Mouse (Mus musculus): ENCODE measurements around the gene Fancc. TPM values are rescaled to one million over a fixed set of nuclear protein-coding genes. Genes with fewer than 3 reads are reported as not detected.
A peak's percentile ranks its signal among the peaks of the same experiment; 100 is the strongest.

Gene Fancc
- polyA plus RNA-seq, 1 experiment from 2014 or later, result 17.1 TPM

DNA sequence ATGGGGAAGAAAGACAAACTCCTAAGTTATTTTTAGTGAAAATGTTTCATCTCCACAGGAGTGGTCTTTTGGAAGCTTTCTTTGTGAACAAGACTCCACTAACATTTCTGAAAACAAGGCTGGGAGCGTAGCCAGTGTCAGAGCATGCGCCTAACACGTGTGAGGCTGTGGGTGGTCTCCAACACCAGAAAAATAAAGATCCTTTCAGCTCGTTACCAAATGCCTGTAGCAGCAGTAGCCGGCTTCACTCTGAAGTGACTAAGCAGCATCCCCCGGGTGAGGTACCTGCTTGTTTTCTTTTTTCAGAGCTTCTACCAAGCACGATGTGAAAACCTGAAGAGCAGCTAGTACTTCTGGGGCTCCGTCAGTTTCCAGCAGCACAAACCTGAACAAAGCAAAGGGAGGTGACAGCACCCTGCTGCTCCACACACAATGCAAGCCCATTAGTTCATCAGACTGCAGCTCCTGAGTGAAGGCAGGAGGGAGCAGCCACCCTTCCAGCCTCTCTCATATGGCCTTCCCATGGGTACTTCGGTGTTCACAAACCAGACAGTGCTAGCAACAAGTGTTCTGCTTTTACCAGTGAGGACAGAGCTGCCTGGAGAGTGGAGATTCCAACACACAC lies 166.7 kb downstream of the Fancc start:
- H3K4me2 ChIP-seq (ENCODE audit: low read depth, low read length), result no peak overlapping the region
- no peaks in the 10 kb centered on the region for H3K9me3 ChIP-seq (ENCODE audit: control insufficient read depth, low read length)
- 32% methylated on average over 9 of the region's 9 CpGs for WGBS
- DNase-seq (ENCODE audit: low spot score), result peak; percentile 81
- H3K27me3 ChIP-seq (replicated peaks; ENCODE audit: control insufficient read depth, insufficient read depth, low read length), result no peaks in the 10 kb centered on the region
- no peak overlapping the region for H3K9ac ChIP-seq (ENCODE audit: low read depth, low read length)
- no peaks in the 10 kb centered on the region for H3K36me3 ChIP-seq (ENCODE audit: control insufficient read depth, insufficient read depth, low read length)
- ATAC-seq (ENCODE audit: low read depth), result peak; percentile 49; the same call in 1 of the 2 replicates
- no peak overlapping the region for H3K4me3 ChIP-seq (ENCODE audit: low read depth, low read length)
- peaks cover 14% of the 10 kb centered on the region; the same call in 1 of the 2 replicates for H3K4me1 ChIP-seq (ENCODE audit: control insufficient read depth, insufficient read depth, low read length)
- H3K27ac ChIP-seq (replicated peaks; ENCODE audit: low read depth, low read length), result peak overlapping the region; percentile 61

DNA sequence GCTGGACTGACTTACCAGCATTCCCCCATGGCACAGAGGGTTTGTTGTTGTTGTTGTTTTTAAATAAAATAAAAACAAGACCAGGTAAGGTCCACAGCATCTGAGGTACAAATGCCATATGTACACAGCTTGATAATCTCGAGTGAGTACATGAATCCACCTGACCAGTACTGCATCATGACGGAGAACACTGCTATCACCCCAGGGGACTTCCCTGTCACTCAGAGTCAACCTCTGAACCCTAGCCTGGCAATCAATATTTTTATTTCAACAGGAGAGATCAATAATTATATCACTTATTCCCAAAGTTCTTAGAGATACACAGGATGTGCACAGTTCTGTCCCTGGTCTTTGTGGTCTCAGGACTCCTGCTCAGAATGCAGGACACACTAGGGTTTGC lies 171.1 kb downstream of the Fancc start:
- Histone ChIP-seq H3K9me3 (ENCODE audit: control insufficient read depth, low read length) (no peaks in the 10 kb centered on the region), H3K9ac (ENCODE audit: low read depth, low read length) (no peak overlapping the region), H3K27ac (replicated peaks; ENCODE audit: low read depth, low read length) (no peak overlapping the region), H3K36me3 (ENCODE audit: control insufficient read depth, insufficient read depth, low read length) (no peaks in the 10 kb centered on the region), H3K27me3 (replicated peaks; ENCODE audit: control insufficient read depth, insufficient read depth, low read length) (no peaks in the 10 kb centered on the region), H3K4me1 (ENCODE audit: control insufficient read depth, insufficient read depth, low read length) (peaks cover 36% of the 10 kb centered on the region), H3K4me2 (ENCODE audit: low read depth, low read length) (no peak overlapping the region), H3K4me3 (ENCODE audit: low read depth, low read length) (no peak overlapping the region)
- 72% methylated on average over 2 of the region's 2 CpGs for WGBS
- DNase-seq (ENCODE audit: low spot score), result no peak
- ATAC-seq (ENCODE audit: low read depth), result no peak

DNA sequence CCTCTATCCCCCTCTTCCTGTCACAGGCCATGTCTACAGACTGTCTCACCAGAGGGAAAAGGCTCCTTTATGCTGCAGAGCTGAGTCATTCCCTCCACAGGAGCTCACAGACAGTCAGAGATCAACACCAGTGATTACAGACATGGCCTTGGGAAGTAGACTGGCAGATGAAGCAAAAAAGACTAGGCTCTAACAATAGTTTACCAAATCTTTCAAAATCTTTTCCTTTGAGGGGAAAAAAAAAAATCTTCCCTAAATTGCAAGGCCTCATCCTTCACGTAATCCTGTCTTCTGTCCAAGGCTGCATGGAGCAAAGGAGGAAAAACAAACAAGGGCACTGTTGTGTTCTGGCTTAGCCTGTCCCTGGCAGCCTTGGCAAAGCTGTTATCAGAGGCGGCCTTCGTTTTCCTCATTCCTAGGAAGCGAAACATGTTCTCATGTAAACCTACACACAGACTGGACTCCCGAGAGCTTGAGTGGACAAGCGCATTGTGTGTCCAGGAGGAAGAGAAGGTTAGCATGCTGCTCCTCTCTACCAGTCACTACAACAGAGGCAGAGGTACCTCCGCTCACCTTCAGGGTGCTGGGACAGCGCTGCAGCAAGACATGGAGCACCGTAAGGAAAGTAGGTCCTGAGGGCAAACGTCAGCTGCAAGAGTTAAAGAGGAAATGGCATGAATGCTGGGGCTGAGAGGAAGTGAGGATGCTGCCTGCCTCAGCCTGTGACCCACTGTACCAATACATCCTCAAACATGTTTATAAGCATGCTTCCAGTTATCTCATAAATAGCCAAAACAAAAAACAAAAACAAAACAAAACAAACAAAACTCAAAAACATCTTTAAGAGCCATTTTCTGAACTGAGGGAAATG lies 171.9 kb downstream of the Fancc start:
- Histone ChIP-seq H3K9me3 (ENCODE audit: control insufficient read depth, low read length) (no peaks in the 10 kb centered on the region), H3K27me3 (replicated peaks; ENCODE audit: control insufficient read depth, insufficient read depth, low read length) (no peaks in the 10 kb centered on the region), H3K4me2 (ENCODE audit: low read depth, low read length) (no peak overlapping the region), H3K9ac (ENCODE audit: low read depth, low read length) (no peak overlapping the region), H3K4me3 (ENCODE audit: low read depth, low read length) (no peak overlapping the region), H3K27ac (replicated peaks; ENCODE audit: low read depth, low read length) (peak overlapping the region; percentile 67), H3K4me1 (ENCODE audit: control insufficient read depth, insufficient read depth, low read length) (peaks cover 30% of the 10 kb centered on the region), H3K36me3 (ENCODE audit: control insufficient read depth, insufficient read depth, low read length) (no peaks in the 10 kb centered on the region)
- 51% methylated on average over 10 of the region's 10 CpGs for WGBS
- ATAC-seq (ENCODE audit: low read depth) (no peak), DNase-seq (ENCODE audit: low spot score) (no peak)

GRCm38 (mm10) chr13:63324311-63324710 lies 172.8 kb downstream of the Fancc start:
- no peak overlapping the region for H3K9ac ChIP-seq (ENCODE audit: low read depth, low read length)
- H3K4me3 ChIP-seq (ENCODE audit: low read depth, low read length), result no peak overlapping the region
- WGBS, result 27% methylated on average over 3 of the region's 3 CpGs
- ATAC-seq (ENCODE audit: low read depth) (no peak), DNase-seq (ENCODE audit: low spot score) (no peak)
- peak overlapping the region; percentile 67 for H3K27ac ChIP-seq (replicated peaks; ENCODE audit: low read depth, low read length)
- H3K4me1 ChIP-seq (ENCODE audit: control insufficient read depth, insufficient read depth, low read length), result peaks cover 25% of the 10 kb centered on the region
- no peaks in the 10 kb centered on the region for H3K9me3 ChIP-seq (ENCODE audit: control insufficient read depth, low read length)
- H3K4me2 ChIP-seq (ENCODE audit: low read depth, low read length), result no peak overlapping the region
- H3K36me3 ChIP-seq (ENCODE audit: control insufficient read depth, insufficient read depth, low read length), result no peaks in the 10 kb centered on the region
- H3K27me3 ChIP-seq (replicated peaks; ENCODE audit: control insufficient read depth, insufficient read depth, low read length), result no peaks in the 10 kb centered on the region

DNA sequence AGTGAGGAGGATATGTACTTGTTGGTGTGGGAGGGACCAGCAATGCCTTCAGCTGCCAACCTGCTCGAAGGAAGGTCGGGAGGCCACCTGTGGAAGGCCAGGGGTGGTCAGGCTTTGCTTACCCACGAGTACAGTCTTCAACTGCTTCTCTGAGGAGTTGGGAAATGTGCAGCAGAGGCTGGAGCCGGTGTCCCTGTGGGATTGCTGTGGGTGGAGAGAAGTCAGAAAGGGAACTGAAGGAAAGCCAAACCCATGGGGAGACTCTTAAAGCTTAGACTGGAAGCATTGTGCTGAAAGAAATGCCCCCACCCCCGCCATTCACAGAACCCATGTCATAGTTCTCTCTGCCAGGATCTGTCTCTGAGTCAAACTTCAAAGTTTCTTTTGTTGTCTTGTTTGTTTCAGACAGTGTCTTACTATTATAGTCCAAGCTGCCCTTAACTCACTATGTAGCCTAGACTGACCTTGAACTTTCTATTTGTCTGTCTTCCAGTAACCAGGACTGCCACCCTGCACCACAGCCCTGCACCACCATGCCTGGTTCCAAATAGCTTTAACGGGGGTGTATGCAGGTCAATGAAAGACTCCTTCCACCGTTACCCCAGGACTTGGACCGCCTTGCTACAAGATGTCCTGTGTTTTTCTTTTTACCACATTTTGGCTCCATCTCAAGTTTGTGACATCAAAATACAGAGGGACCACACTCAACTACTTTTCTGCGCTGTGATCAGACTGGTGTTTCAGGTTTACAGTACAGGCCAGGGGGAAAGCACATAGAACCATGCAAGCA lies 173.6 kb downstream of the Fancc start:
- Histone ChIP-seq H3K27me3 (replicated peaks; ENCODE audit: control insufficient read depth, insufficient read depth, low read length) (no peaks in the 10 kb centered on the region), H3K36me3 (ENCODE audit: control insufficient read depth, insufficient read depth, low read length) (no peaks in the 10 kb centered on the region), H3K9ac (ENCODE audit: low read depth, low read length) (no peak overlapping the region), H3K9me3 (ENCODE audit: control insufficient read depth, low read length) (no peaks in the 10 kb centered on the region), H3K4me3 (ENCODE audit: low read depth, low read length) (no peak overlapping the region), H3K27ac (replicated peaks; ENCODE audit: low read depth, low read length) (peak overlapping the region; percentile 67; the same call in 1 of the 2 replicates), H3K4me2 (ENCODE audit: low read depth, low read length) (no peak overlapping the region), H3K4me1 (ENCODE audit: control insufficient read depth, insufficient read depth, low read length) (peaks cover 25% of the 10 kb centered on the region)
- WGBS, result 64% methylated on average over 9 of the region's 9 CpGs
- ATAC-seq (ENCODE audit: low read depth) (no peak), DNase-seq (ENCODE audit: low spot score) (no peak)

GRCm38 (mm10) chr13:63322756-63323155 lies 174.3 kb downstream of the Fancc start:
- Histone ChIP-seq H3K4me3 (ENCODE audit: low read depth, low read length) (no peak overlapping the region), H3K4me1 (ENCODE audit: control insufficient read depth, insufficient read depth, low read length) (peaks cover 25% of the 10 kb centered on the region), H3K27me3 (replicated peaks; ENCODE audit: control insufficient read depth, insufficient read depth, low read length) (no peaks in the 10 kb centered on the region), H3K4me2 (ENCODE audit: low read depth, low read length) (no peak overlapping the region), H3K9ac (ENCODE audit: low read depth, low read length) (no peak overlapping the region), H3K9me3 (ENCODE audit: control insufficient read depth, low read length) (no peaks in the 10 kb centered on the region), H3K27ac (replicated peaks; ENCODE audit: low read depth, low read length) (no peak overlapping the region), H3K36me3 (ENCODE audit: control insufficient read depth, insufficient read depth, low read length) (no peaks in the 10 kb centered on the region)
- ATAC-seq (ENCODE audit: low read depth) (no peak), DNase-seq (ENCODE audit: low spot score) (no peak)
- 85% methylated on average over 6 of the region's 6 CpGs for WGBS

GRCm38 (mm10) chr13:63321689-63322088 lies 175.4 kb downstream of the Fancc start:
- 57% methylated on average over 5 of the region's 5 CpGs for WGBS
- Histone ChIP-seq H3K4me2 (ENCODE audit: low read depth, low read length) (no peak overlapping the region), H3K4me3 (ENCODE audit: low read depth, low read length) (no peak overlapping the region), H3K9ac (ENCODE audit: low read depth, low read length) (no peak overlapping the region), H3K36me3 (ENCODE audit: control insufficient read depth, insufficient read depth, low read length) (no peaks in the 10 kb centered on the region), H3K27ac (replicated peaks; ENCODE audit: low read depth, low read length) (no peak overlapping the region), H3K9me3 (ENCODE audit: control insufficient read depth, low read length) (no peaks in the 10 kb centered on the region), H3K4me1 (ENCODE audit: control insufficient read depth, insufficient read depth, low read length) (peaks cover 25% of the 10 kb centered on the region), H3K27me3 (replicated peaks; ENCODE audit: control insufficient read depth, insufficient read depth, low read length) (no peaks in the 10 kb centered on the region)
- DNase-seq (ENCODE audit: low spot score) (no peak), ATAC-seq (ENCODE audit: low read depth) (no peak)

GRCm38 (mm10) chr13:63319814-63320213 lies 177.3 kb downstream of the Fancc start:
- Histone ChIP-seq H3K4me3 (ENCODE audit: low read depth, low read length) (no peak overlapping the region), H3K9me3 (ENCODE audit: control insufficient read depth, low read length) (no peaks in the 10 kb centered on the region), H3K36me3 (ENCODE audit: control insufficient read depth, insufficient read depth, low read length) (peaks cover 3% of the 10 kb centered on the region; the same call in 1 of the 2 replicates), H3K4me2 (ENCODE audit: low read depth, low read length) (no peak overlapping the region), H3K4me1 (ENCODE audit: control insufficient read depth, insufficient read depth, low read length) (peaks cover 20% of the 10 kb centered on the region), H3K27ac (replicated peaks; ENCODE audit: low read depth, low read length) (no peak overlapping the region), H3K27me3 (replicated peaks; ENCODE audit: control insufficient read depth, insufficient read depth, low read length) (no peaks in the 10 kb centered on the region), H3K9ac (ENCODE audit: low read depth, low read length) (no peak overlapping the region)
- ATAC-seq (ENCODE audit: low read depth) (no peak), DNase-seq (ENCODE audit: low spot score) (no peak)
- 92% methylated on average over 7 of the region's 7 CpGs for WGBS

All from embryonic facial prominence, embryonic 14.5 days (tissue).